Mouse (Mus musculus) adrenal gland, postnatal 14 days (tissue): ENCODE results near the gene Slain1. TPM values are rescaled to one million over a fixed set of nuclear protein-coding genes. Genes with fewer than 3 reads are reported as not detected.
A peak's percentile ranks its signal among the peaks of the same experiment; 100 is the strongest.

Source experiments
- DNase-seq: peaks from one replicate; pipeline ENCODE4 v3.0.0; 2021; ENCODE audit warnings: mixed read lengths
- total RNA-seq: library from RNA; stranded (reverse); gene quantifications from 2 replicates; pipeline ENCODE4 v1.2.3, GENCODE M21; 2021

The Slain1 gene
- total RNA-seq, 1 experiment from 2014 or later: 2.0 TPM

GRCm38 (mm10) chr14:103666347-103666954 lies 16.4 kb downstream of the Slain1 start:
- no peak for DNase-seq

- DNase-seq: no peak
Measured at GRCm38 (mm10) chr14:103667036-103667435, 17.0 kb downstream of the Slain1 start.

GRCm38 (mm10) chr14:103679395-103680217 lies 29.6 kb downstream of the Slain1 start:
- DNase-seq: peak; percentile 7

GRCm38 (mm10) chr14:103680285-103680819 lies 30.3 kb downstream of the Slain1 start:
- DNase-seq: no peak

- no peak for DNase-seq
Measured at GRCm38 (mm10) chr14:103682633-103683390, 32.8 kb downstream of the Slain1 start.

- no peak for DNase-seq
Measured at GRCm38 (mm10) chr14:103686994-103687393, 37.0 kb downstream of the Slain1 start.

GRCm38 (mm10) chr14:103694295-103694694 lies 44.3 kb downstream of the Slain1 start:
- peak; percentile 55 for DNase-seq

GRCm38 (mm10) chr14:103695620-103696019 lies 45.6 kb downstream of the Slain1 start:
- no peak for DNase-seq

GRCm38 (mm10) chr14:103697101-103697500 lies 47.1 kb downstream of the Slain1 start:
- no peak for DNase-seq

GRCm38 (mm10) chr14:103699308-103699707 lies 49.3 kb downstream of the Slain1 start:
- no peak for DNase-seq

- DNase-seq: no peak
Measured at GRCm38 (mm10) chr14:103702516-103702915, 52.5 kb downstream of the Slain1 start.

GRCm38 (mm10) chr14:103704771-103705170 lies 54.7 kb downstream of the Slain1 start:
- DNase-seq: no peak

- DNase-seq: no peak
Measured at GRCm38 (mm10) chr14:103706347-103706746, 56.3 kb downstream of the Slain1 start.

GRCm38 (mm10) chr14:103708601-103709000 lies 58.6 kb downstream of the Slain1 start:
- no peak for DNase-seq

- no peak for DNase-seq
Measured at GRCm38 (mm10) chr14:103709261-103709660, 59.2 kb downstream of the Slain1 start.

GRCm38 (mm10) chr14:103712986-103713385 lies 63.0 kb downstream of the Slain1 start:
- no peak for DNase-seq

- peak; percentile 48 for DNase-seq
Measured at GRCm38 (mm10) chr14:103717516-103717915, 67.5 kb downstream of the Slain1 start.

GRCm38 (mm10) chr14:103717979-103718378 lies 68.0 kb downstream of the Slain1 start:
- no peak for DNase-seq

- DNase-seq: no peak
Measured at GRCm38 (mm10) chr14:103718393-103718792, 68.4 kb downstream of the Slain1 start.

- peak; percentile 87 for DNase-seq
Measured at GRCm38 (mm10) chr14:103718836-103719575, 69.0 kb downstream of the Slain1 start.

GRCm38 (mm10) chr14:103720163-103720562 lies 70.1 kb downstream of the Slain1 start:
- DNase-seq: no peak
